Mouse (Mus musculus): ENCODE measurements around the gene Atrnl1.
A peak's percentile ranks its signal among the peaks of the same experiment; 100 is the strongest.

Atrnl1 gene

GRCm38 (mm10) chr19:57985918-57986900 is 375.4 kb downstream of the Atrnl1 start:
- no peak for DNase-seq

DNA sequence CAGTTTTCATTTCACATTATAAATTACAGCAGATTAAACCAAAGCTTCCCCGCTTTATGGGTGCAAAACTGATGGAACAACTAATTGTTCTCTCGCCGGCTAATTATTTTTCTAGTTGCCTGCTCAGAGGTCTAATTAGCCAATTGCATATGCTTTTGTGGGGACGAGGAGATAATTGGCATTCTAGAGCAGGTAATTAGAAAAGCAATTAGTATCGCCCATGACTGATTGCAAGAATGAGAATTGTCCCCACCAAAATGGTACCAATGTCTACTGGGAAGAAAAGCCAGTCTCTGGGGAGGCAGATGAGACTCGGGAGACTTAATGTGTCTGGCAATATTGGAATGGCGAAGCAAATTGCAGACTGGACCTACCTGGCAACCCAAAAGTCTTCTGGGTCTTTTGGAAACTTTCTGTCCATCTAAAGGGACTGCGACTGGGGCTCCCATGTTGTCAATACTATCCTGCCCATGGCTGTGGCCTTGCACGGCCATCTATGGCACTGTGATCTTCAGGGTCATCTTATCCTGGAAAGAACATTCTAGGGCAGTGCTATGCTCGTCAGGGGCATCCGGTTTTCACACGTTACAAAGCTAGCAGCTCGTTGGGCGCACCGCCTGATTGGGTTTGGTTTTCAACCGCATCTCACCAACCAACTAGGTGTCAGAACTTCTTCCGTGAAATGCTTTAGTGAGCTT is 377.0 kb downstream of the Atrnl1 start:
- no peak for DNase-seq

DNA sequence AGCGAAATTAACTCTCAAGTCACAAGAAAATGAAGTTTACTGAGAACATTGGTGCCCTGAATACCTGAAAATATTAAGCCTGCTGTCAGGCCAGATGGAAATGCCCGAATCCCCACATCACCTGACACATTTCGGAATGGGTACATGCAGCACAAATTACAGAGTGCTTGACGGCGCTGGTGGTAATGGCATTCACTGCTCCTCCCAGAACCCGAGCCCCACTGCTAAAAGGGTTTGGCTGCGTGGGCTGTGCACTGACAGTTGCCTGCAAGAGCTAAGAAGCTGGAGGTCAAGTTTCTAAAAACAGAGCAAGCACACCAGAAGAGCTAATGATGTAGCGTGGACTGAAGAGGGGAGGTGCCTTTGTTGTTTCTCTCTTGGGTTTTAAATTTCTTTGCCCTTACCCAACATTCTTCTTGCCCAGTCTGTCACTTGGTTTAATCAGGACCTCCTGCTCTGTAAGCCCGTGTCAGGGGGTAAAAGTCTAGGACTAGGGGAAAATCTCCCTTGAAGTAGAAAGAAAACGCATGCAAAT is 377.8 kb downstream of the Atrnl1 start:
- no peak for DNase-seq

DNA sequence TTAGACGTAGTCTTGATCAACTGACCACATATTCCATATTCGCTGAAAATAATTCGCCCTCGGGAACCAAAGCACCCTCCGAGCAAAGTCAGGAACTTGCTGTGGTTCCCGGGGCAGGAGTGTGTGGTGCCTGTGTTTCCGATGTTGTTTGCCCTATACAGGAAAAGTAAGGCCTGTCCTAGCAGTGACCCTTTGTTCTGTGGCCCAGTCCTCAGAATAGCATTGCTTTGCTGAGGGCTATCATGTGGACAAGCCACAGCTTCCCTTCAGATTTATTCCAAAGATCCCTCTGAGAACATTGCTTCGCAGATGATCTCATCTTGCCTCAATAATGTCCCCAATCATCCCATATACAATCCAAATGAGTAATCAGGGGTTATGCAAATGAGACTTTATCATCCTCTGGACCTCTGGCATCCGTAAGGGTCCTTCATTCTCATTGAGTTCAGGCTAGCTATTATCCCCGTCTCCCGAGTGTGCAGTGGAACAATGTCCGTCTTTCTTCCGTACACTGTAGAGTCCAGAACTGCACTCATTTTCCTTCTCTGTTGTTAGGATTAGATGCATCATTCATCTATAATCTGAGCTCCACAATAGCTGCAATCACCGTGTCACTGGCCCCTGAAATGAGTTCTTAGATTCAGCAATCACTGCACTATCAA is 380.4 kb downstream of the Atrnl1 start:
- DNase-seq = no peak

DNA sequence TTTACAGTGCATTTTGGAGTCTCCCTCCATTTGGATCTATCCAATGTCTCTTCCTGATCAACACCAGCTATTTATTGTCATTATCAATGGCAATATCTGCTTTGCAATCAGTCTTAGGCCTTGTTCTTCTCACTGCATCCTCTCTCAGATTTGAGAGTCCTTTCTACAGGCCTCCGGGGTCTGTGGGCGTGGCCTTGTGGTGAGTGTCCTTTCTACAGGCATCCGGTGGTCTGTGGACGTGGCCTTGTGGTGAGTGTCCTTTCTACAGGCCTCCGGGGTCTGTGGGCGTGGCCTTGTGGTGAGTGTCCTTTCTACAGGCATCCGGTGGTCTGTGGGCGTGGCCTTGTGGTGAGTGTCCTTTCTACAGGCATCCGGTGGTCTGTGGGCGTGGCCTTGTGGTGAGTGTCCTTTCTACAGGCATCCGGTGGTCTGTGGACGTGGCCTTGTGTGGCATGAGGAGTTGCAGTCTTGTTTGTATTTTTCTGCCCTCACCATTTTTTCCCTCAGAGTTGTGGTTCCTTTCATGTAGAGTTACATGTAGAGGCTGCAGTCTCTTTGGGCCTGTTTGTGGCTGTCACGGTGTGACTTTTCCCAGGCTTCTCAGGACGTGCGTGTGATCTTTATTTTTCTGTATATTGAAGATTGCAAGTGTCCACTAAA is 383.5 kb downstream of the Atrnl1 start:
- DNase-seq = peak; percentile 6

GRCm38 (mm10) chr19:57995015-57995414 is 384.2 kb downstream of the Atrnl1 start:
- peak; percentile 14 for DNase-seq

DNA sequence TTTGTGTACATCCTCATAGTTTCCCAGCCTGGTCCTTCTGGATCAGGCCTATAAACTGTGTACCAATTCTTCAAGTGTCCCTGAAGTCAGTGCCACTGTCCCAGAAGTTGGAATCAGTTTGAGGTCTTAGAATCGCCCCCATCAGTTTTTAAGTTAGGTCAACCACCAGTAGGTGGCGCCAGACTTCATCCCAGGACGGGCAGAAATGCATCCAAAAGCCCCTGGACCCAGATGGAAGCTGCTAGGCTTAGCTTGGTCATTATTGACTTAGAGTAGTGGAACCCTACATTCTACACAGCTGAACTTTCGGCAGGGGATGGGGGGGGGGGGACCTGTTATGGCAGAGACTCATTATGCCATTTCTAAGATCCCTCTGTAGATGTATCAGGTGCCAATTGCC is 387.1 kb downstream of the Atrnl1 start:
- peak; percentile 62 for DNase-seq

DNA sequence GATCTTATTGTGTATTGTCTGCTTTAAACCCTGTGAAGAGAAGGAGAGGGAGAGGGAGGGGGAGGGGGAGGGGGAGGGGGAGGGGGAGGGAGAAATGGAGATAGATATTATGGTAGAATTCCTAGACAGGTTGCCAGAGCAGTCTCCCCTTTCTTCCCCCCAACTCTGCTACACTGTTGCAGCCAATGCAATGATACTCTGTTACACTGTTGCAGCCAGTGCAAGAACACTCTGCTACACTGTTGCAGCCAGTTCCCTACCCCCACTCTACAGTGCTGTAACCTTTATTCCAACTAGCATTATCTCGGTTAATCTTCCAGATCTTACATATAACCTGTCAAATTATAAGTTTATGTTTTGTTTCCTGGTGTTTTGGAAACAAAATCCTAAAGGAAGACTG is 400.8 kb downstream of the Atrnl1 start:
- DNase-seq = no peak

DNA sequence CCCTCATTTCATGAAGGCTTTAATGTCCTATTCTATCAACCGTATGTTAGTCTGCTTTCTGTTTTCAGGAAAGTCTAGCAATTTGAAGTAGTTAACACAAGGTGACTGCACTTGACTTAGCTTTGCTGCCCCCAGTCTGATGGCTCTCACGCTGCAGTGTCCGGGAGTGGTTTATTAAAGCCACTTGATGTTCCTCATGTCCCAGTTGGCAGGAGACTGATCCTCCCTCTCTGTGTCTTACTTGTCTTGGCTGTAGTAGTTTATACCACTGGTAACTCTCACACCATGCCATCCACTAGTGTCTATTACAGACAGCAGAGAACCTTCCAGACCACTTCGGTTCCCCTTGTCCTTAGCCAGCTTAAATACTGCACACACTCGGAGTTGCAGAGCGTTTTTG is 404.9 kb downstream of the Atrnl1 start:
- no peak for DNase-seq

DNA sequence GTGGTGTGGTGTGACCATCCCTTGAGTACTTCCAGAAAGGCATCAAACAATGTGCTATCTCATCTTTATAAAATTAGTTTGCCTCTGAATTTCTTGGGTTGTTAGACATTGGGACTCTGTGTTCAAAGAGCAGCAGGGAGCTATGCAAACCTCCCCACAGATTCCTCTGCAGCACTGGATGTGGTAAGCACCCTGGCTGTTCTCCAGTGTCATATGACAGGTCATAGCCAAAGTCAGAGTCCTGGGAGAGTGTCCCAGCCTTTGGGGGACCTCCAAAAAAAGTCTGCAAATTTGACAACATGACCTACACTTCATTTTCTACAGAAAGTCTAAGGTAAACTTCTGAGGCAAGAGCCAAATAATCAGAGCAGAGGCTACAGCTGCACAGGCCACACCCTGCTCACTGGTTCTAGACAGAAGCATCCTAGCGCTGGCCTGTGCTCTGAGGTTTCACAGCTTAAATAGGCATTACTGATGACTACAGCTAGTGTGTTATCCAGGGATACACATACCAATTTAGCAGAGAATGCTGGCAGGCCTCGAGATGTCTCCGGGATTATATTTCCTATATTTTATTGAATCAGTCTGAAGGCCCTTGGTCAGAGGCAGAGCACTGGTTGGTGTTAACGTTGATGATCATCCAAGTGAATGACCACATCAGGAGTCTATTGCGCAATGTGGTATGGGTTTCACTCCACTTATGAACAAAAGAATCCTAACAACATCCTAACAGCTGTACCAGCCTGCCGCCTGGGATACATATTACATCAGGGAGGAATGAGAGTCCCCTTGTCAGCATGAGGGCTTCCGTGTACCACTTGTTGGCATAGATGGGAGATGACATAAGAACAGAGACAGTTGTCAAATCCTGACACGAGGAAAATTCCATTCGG is 406.0 kb downstream of the Atrnl1 start:
- no peak for DNase-seq

DNA sequence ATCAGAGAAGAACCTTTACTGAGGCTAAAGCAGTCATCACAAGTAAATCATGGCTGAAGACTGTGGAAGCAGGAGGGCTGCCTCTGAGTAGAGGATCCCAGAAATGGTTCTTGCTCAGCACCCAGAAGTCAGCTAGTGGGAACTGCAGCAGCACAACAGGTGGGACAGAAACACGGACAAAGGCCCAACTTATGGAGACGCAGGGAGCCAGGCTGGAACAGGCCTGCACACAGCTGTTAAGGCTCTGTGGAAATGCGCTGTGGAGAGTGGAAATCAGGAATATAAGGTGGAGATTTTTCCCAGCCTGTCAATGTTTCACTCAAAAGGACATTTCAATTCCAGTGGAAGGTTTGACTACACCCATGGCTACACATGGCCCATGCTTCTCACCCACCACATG is 406.6 kb downstream of the Atrnl1 start:
- DNase-seq = no peak

DNA sequence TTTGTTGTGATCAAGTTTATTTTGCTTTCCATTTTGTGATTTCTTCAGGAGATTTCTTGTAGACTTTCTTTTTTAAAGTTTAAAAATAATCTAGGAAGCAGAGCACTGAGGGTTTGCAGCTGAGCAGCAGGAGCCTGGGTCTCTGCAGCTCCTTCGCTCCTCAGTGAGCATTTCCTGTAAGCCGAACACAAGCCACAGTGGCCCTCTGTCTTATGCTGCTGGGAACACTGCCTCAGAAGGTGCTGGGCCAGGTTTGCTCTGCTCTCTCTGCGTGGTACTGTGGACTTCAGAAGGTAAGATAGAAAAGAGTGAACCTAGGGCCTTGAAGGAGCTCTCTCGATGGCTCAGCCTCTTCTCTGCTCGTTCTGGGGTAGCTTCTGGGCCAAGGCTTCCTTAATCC is 407.9 kb downstream of the Atrnl1 start:
- no peak for DNase-seq

GRCm38 (mm10) chr19:58021514-58022284 is 410.9 kb downstream of the Atrnl1 start:
- DNase-seq = no peak

DNA sequence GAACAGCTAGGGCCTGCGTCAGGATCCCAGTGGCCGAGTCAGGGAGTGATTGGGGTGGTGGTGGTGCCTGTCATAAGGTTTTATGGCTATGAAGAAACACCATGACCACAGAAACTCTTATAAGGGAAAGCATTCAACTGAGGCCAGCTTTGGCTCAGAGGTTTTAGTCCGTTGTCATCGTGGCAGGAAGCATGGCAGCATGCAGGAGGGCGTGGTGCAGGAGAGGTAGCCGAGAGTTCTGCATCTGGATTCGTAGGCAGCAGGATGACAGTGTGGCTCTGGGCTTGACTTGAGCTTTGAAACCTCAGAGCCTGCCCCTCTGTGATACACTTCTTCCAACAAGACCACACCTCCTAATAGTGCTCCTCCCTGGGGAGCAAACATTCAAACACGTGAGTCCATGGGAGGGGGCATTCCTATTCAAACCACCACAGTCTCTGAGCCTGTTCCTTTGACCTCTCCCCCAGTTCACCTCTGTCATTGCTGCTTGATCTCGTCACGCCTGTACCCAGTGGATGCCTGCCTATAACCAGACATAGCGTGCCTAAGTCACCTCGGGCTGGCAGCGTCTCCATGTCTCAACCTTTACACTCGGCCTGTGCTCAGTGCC is 412.5 kb downstream of the Atrnl1 start:
- no peak for DNase-seq

DNA sequence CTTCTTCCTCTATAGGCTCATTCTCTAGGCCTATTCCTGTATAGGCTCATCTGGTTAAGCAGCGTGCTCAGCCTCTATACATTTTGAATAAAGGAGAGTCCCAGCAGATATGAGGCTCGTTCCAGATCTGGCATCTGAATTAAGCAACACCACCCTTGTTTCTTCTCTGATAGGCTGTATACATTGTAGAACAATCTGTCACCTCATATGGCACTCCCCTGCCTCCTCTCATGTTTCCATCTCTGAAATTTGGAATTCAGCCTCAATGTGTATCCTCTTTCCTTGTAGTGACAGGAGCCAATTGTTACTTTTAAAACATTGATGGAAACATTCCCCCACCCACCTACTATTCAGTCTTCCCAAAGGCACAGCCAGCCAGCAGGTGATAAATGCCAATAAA is 414.2 kb downstream of the Atrnl1 start:
- no peak for DNase-seq

DNA sequence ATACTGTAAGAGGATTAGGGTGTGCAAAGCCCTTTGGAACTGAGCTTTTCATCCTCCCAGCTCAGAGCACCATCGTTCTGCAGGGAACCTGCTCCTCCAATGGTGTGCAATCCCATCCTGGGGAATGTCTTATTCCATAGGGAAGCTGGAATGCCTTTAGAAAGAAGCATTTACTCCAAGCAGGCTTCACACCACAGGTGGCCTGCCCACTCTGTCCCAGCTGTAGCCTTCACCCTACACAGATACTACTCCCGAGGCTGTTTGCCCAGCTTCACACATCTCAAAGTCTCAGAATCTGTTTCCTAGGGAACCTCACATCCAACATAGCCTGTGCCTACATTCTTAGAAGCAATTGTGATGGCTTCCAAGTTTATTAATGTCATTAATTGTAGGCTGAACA is 418.8 kb downstream of the Atrnl1 start:
- no peak for DNase-seq

- DNase-seq = no peak
These were observed 422.4 kb downstream of the Atrnl1 start for GRCm38 (mm10) chr19:58033241-58033640.

DNA sequence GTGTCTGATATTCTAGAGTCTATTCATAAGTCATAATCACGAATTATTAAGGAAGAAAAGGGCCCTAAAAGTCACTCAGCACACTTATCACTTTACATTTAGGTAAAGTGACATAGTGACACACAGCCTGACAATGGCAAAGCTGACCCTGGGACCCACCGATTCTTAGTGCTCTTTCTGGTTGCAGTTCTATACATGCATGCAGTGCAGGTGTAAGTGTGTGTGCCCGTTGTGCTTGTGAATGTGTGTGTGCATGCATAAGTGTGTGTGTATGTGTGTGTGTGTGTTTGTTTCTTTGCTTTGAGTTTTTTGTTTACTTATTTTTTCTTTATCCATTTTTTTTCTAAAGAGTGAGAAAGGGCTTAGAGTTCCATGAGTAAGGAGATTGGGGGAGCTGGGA is 425.3 kb downstream of the Atrnl1 start:
- DNase-seq = no peak

DNA sequence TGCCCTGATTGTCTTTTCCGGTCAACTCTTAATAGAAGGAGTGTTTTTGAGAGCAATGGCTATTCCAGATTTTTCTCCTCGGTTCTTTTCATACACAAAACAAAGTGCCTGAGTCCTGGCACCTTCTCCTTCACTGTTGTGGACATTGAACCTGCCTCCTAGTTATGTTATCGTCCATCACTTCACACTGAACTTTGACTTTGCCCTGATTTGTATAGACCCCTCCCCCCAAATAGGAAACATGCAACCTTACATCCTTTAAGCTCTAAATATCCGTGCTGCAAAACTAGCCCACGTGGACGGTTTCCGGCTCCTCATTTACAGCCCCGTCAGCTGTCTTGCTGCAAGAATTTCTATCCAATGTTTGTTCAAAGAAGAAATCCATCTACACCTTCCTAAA is 432.3 kb downstream of the Atrnl1 start:
- DNase-seq = no peak

- DNase-seq = no peak
These were observed 432.7 kb downstream of the Atrnl1 start for GRCm38 (mm10) chr19:58043550-58043949.

Data from thymus, postnatal 14 days (tissue).